Mouse (Mus musculus) heart, postnatal 0 days (tissue): ENCODE results near the gene Lrch1.
A peak's percentile ranks its signal among the peaks of the same experiment; 100 is the strongest.

ENCODE experiments used
- CTCF ChIP-seq: IDR thresholded peaks from 2 replicates; pipeline ENCODE4 v1.5.1; 2016; ENCODE audit warnings: antibody characterized with exemption, control low read depth, low read depth
- EP300 ChIP-seq: IDR thresholded peaks from 2 replicates; pipeline ENCODE4 v1.6.1; 2016; ENCODE audit warnings: antibody characterized with exemption, low read depth

DNA sequence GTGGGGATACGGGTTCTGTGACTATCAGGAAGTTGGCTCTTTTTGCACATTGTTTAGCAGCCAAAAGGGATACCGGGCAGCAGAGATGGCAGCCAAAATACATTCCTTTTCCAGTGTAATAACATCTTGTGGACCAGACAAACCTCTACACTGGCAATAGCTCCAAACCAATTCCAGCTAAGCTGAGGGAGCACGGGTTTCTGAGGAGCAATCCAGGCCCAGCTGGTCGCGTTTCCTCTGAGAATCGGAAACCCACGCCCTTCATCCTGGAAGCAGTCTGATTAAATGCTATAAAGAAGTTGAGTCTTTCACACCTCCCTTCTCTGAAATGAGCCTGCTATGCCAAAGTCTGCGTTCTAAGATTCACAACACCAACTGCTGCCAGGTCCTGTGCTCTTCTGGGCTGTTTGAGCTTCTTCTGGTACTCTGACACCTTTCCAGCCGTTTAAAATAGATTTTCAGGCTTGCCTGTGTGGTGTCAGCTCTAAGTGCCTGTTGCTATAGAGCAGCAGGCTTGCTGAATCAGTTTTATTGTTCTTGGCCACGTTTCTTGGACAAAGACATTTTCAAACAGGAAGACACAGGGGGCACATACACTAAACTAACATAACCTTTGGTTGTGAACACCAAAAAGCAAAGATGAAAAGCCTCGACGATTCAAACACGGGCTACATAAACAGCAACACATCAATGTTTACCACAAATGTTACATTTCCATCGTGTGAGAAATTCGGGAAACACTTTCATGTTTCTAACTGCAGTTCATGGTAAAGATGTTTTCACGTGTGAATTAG is 94.5 kb downstream of the Lrch1 start:
- TF ChIP-seq CTCF: no peak
- 0 out of 2 replicates have a peak, but pooled peaks have one; percentile 21 for TF ChIP-seq EP300
